Mouse (Mus musculus) liver, embryonic 11.5 days (tissue): ENCODE measurements at regions not wholly inside any gene's neighbourhood (a gene's known extent, or its start where the extent isn't known, plus 50 kb on each side); places are given as distances from the start of the nearest gene placed in this dataset.

ENCODE experiments used
- ATAC-seq: fragments of 200-750 bp; cut with Nextera tagmentation; replicated peaks from 2 replicates; pipeline ENCODE4 v1.8.0; 2017; ENCODE audit warnings: moderate number of reproducible peaks, mild to moderate bottlenecking, moderate TSS enrichment, moderate library complexity; ENCODE audit not compliant: low FRiP score
- DNase-seq: peaks from one replicate; pipeline ENCODE4 v3.0.0-alpha.2; 2017; ENCODE audit warnings: low spot score
- H3K27ac ChIP-seq: fragments of 300-500 bp; sonication (generic); 2 replicates; pipeline ENCODE4 v1.5.1; 2014; ENCODE audit warnings: mild to moderate bottlenecking, low read depth, low read length, control low read depth
- H3K27me3 ChIP-seq: fragments of 300-500 bp; sonication (generic); replicated peaks from 2 replicates; pipeline ENCODE4 v1.6.1; 2014; ENCODE audit warnings: low read length, mixed read lengths; ENCODE audit not compliant: control insufficient read depth, insufficient read depth
- H3K36me3 ChIP-seq: fragments of 300-500 bp; sonication (generic); 2 replicates; pipeline ENCODE4 v1.6.1; 2014; ENCODE audit warnings: mild to moderate bottlenecking, low read length, moderate library complexity, mixed read lengths; ENCODE audit not compliant: control insufficient read depth, insufficient read depth
- H3K4me1 ChIP-seq: fragments of 300-500 bp; sonication (generic); replicated peaks from 2 replicates; pipeline ENCODE4 v1.6.1; 2014; ENCODE audit warnings: low read length, mixed read lengths; ENCODE audit not compliant: control insufficient read depth, insufficient read depth
- H3K4me2 ChIP-seq: fragments of 300-500 bp; sonication (generic); 2 replicates; pipeline ENCODE4 v1.6.1; 2014; ENCODE audit warnings: mild to moderate bottlenecking, control low read depth, moderate library complexity
- H3K4me3 ChIP-seq: fragments of 300-500 bp; sonication (generic); 2 replicates; pipeline ENCODE4 v1.5.1; 2014; ENCODE audit warnings: low read depth, low read length, control low read depth
- H3K9ac ChIP-seq: fragments of 300-500 bp; sonication (generic); 2 replicates; pipeline ENCODE4 v1.6.1; 2014; ENCODE audit warnings: low read depth, low read length, control low read depth
- H3K9me3 ChIP-seq: fragments of 300-500 bp; sonication (generic); 2 replicates; pipeline ENCODE4 v1.6.1; 2016; ENCODE audit warnings: low read length, inconsistent platforms, mixed read lengths; ENCODE audit not compliant: control insufficient read depth
- WGBS: fragments of 180-500 bp; shearing (Covaris S2); extraction: QIAGEN DNeasy Blood & Tissue Kit; methylation state at CpG from one replicate; pipeline ENCODE4 v1.1.7; 2014; 5-methylcytosine and 5-hydroxymethylcytosine counted together

- no peak overlapping the region for H3K4me2 ChIP-seq
- ATAC-seq (no peak), DNase-seq (no peak)
- no peak overlapping the region for H3K9ac ChIP-seq
- H3K27ac ChIP-seq, result no peak overlapping the region
- WGBS, result 50% methylated on average over 3 of the region's 3 CpGs
- H3K36me3 ChIP-seq, result no peaks in the 10 kb centered on the region
- H3K4me3 ChIP-seq, result no peak overlapping the region
- no peaks in the 10 kb centered on the region for H3K9me3 ChIP-seq
- no peaks in the 10 kb centered on the region for H3K27me3 ChIP-seq
- no peaks in the 10 kb centered on the region for H3K4me1 ChIP-seq
Observed at GRCm38 (mm10) chr19:27040321-27041025, 154.8 kb downstream of the Gm815 start.

GRCm38 (mm10) chr19:27066449-27067181 is 149.7 kb upstream of the Vldlr start:
- no peaks in the 10 kb centered on the region for H3K9me3 ChIP-seq
- ATAC-seq, result no peak
- 80% methylated on average over 12 of the region's 12 CpGs for WGBS
- no peaks in the 10 kb centered on the region for H3K4me1 ChIP-seq
- no peak overlapping the region for H3K27ac ChIP-seq
- no peak for DNase-seq
- no peak overlapping the region for H3K4me2 ChIP-seq
- no peak overlapping the region for H3K9ac ChIP-seq
- no peak overlapping the region for H3K4me3 ChIP-seq
- no peaks in the 10 kb centered on the region for H3K36me3 ChIP-seq
- no peaks in the 10 kb centered on the region for H3K27me3 ChIP-seq

GRCm38 (mm10) chr19:27073281-27073680 is 143.0 kb upstream of the Vldlr start:
- Histone ChIP-seq H3K4me2 (no peak overlapping the region), H3K27ac (no peak overlapping the region), H3K9ac (no peak overlapping the region), H3K4me1 (no peaks in the 10 kb centered on the region), H3K36me3 (no peaks in the 10 kb centered on the region), H3K4me3 (no peak overlapping the region), H3K9me3 (no peaks in the 10 kb centered on the region), H3K27me3 (no peaks in the 10 kb centered on the region; the same call in 1 of the 2 replicates)
- 70% methylated on average over 3 of the region's 3 CpGs for WGBS
- ATAC-seq, result no peak
- no peak for DNase-seq

- no peaks in the 10 kb centered on the region for H3K4me1 ChIP-seq
- no peak overlapping the region for H3K4me3 ChIP-seq
- no peak overlapping the region for H3K9ac ChIP-seq
- DNase-seq (no peak), ATAC-seq (no peak)
- H3K4me2 ChIP-seq, result no peak overlapping the region
- no peak overlapping the region for H3K27ac ChIP-seq
- no peaks in the 10 kb centered on the region for H3K36me3 ChIP-seq
- no peaks in the 10 kb centered on the region for H3K9me3 ChIP-seq
- no peaks in the 10 kb centered on the region; the same call in 1 of the 2 replicates for H3K27me3 ChIP-seq
- 72% methylated on average over 5 of the region's 5 CpGs for WGBS
Observed at GRCm38 (mm10) chr19:27075019-27075418, 141.3 kb upstream of the Vldlr start.

GRCm38 (mm10) chr19:27076920-27077512 is 139.3 kb upstream of the Vldlr start:
- no peaks in the 10 kb centered on the region; the same call in 1 of the 2 replicates for H3K27me3 ChIP-seq
- H3K9ac ChIP-seq, result no peak overlapping the region
- no peak overlapping the region for H3K4me3 ChIP-seq
- no peaks in the 10 kb centered on the region for H3K36me3 ChIP-seq
- H3K4me2 ChIP-seq, result no peak overlapping the region
- H3K4me1 ChIP-seq, result no peaks in the 10 kb centered on the region
- ATAC-seq (no peak), DNase-seq (no peak)
- 73% methylated on average over 4 of the region's 4 CpGs for WGBS
- no peaks in the 10 kb centered on the region for H3K9me3 ChIP-seq
- H3K27ac ChIP-seq, result no peak overlapping the region

DNA sequence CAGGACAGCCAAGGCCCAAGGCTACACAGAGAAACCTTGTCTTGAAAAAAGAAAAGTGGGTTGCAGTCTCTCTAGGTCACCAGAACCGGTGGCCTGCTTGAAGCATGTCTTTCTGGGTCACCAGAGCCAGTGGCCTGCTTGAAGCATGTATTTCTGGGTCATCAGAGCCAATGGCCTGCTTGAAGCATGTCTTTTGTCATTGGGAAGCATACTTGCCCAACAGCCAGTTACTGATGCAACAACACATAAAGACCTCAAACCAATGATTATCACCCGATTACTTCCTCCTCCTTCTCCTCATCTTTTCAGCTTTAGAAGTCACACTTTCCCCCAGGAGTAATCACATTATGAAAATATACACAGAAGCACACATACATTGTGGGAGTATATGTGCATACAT is 128.9 kb upstream of the Vldlr start:
- H3K4me3 ChIP-seq, result no peak overlapping the region
- H3K27me3 ChIP-seq, result no peaks in the 10 kb centered on the region
- ATAC-seq, result no peak
- DNase-seq, result no peak
- WGBS, result 81% methylated on average over 2 of the region's 2 CpGs
- H3K9me3 ChIP-seq, result no peaks in the 10 kb centered on the region
- no peaks in the 10 kb centered on the region for H3K4me1 ChIP-seq
- no peaks in the 10 kb centered on the region for H3K36me3 ChIP-seq
- no peak overlapping the region for H3K27ac ChIP-seq
- H3K4me2 ChIP-seq, result no peak overlapping the region
- H3K9ac ChIP-seq, result no peak overlapping the region

DNA sequence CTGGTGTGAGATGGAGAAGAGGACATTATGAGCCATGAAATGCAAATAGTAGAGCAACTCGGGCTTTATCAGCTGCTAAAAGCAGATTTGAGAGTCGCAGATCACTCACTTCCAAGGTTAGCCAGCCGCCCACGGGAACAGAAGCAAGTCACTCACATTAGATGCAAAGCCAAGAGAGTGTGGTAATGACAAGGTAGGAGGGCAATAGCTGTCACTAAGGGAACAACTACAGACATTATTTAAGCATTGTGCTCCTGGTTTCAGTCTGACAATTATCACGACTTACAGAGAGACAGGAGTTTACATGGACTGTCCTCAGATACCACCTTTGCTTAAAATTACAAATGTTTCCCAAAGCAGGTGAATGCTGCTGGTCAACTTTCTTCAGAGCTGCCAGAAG is 128.5 kb upstream of the Vldlr start:
- Histone ChIP-seq H3K9me3 (no peaks in the 10 kb centered on the region), H3K27me3 (no peaks in the 10 kb centered on the region), H3K27ac (no peak overlapping the region), H3K4me3 (no peak overlapping the region), H3K36me3 (no peaks in the 10 kb centered on the region), H3K9ac (no peak overlapping the region), H3K4me2 (no peak overlapping the region), H3K4me1 (no peaks in the 10 kb centered on the region)
- WGBS, result 79% methylated on average over 5 of the region's 5 CpGs
- DNase-seq (no peak), ATAC-seq (no peak)

DNA sequence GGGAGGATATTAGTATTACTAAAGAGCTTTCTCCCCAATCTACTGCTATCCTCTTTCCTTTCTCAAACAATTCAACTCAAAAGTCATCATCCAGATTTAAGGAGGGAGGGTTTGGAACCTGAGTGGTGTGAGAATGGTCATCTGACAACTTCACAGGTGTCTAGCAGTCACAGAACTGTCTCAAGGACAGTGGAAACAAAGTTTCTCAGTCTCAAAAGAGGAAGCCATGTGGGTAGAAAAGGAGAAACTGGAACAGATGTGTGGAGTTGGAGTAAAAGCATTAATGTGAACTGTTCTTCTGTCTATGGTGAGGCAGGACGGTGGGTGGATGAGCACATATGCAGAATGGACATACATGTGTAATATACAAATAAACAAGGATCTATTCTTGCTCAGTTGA is 127.2 kb upstream of the Vldlr start:
- H3K27ac ChIP-seq, result no peak overlapping the region
- no peaks in the 10 kb centered on the region for H3K36me3 ChIP-seq
- no peak overlapping the region for H3K4me2 ChIP-seq
- 70% methylated on average over 1 of the region's 1 CpGs for WGBS
- no peak overlapping the region for H3K9ac ChIP-seq
- H3K9me3 ChIP-seq, result no peaks in the 10 kb centered on the region; the same call in 1 of the 2 replicates
- H3K4me1 ChIP-seq, result no peaks in the 10 kb centered on the region
- DNase-seq, result no peak
- H3K4me3 ChIP-seq, result no peak overlapping the region
- no peak for ATAC-seq
- H3K27me3 ChIP-seq, result no peaks in the 10 kb centered on the region
